Mouse (Mus musculus): ENCODE results near the gene Mfsd10. TPM values are rescaled to one million over a fixed set of nuclear protein-coding genes. Genes with fewer than 3 reads are reported as not detected.

Gene Mfsd10
- polyA plus RNA-seq, 1 experiment from 2014 or later: 103 TPM

DNA sequence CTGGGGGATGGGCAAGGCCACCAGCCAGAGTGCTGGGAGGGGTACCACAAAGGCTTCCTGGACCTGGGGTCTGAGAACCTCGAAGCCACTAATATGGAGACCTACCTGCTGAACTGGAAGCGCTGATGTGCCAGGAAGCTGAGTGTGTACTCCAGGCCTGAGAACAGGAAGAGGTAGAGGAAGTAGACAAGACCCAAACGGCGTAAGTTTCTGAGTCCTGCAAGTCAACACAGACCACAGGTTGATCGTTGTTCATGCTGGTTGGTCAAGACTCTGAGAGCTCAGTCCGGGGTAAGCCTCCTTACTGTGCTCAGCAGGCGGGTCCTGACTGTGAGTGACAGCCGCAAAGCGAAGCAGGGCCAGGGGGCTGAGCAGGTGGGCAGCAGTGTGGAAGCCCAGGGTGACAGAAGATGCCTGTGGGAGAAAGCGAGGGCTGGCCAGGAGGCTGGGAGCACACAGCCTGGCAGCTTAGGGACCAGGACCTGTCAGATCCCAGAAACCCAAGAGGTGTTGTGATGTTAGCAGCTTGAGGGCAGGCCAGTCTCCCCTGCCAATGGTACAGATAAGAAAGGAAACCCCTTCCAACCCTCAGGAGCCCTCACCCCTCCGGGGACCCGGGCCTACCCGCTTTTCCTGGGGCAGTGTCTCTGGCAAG, 2.1 kb downstream of the Mfsd10 start:
- peaks cover 17% of the 10 kb centered on the region; the same call in 1 of the 2 replicates for H3K36me3 ChIP-seq (ENCODE audit: control insufficient read depth, insufficient read depth, low read length)
- no peak overlapping the region for H3K4me3 ChIP-seq (ENCODE audit: low read depth, low read length)
- H3K27ac ChIP-seq (replicated peaks; ENCODE audit: low read depth, low read length): no peak overlapping the region
- no peak overlapping the region for H3K4me2 ChIP-seq (ENCODE audit: low read depth, severe bottlenecking)
- H3K27me3 ChIP-seq (ENCODE audit: control insufficient read depth, insufficient read depth, low read length): no peaks in the 10 kb centered on the region
- peaks cover 7% of the 10 kb centered on the region for H3K4me1 ChIP-seq (ENCODE audit: control insufficient read depth, insufficient read depth, low read length)
- ATAC-seq (ENCODE audit: insufficient number of reproducible peaks, low FRiP score, low TSS enrichment, low read depth): no peak
- H3K9me3 ChIP-seq (ENCODE audit: control insufficient read depth, low read length): no peaks in the 10 kb centered on the region
- 92% methylated on average over 13 of the region's 13 CpGs for WGBS
- H3K9ac ChIP-seq (ENCODE audit: low read length): no peak overlapping the region
- no peak for DNase-seq (ENCODE audit: low spot score)

DNA sequence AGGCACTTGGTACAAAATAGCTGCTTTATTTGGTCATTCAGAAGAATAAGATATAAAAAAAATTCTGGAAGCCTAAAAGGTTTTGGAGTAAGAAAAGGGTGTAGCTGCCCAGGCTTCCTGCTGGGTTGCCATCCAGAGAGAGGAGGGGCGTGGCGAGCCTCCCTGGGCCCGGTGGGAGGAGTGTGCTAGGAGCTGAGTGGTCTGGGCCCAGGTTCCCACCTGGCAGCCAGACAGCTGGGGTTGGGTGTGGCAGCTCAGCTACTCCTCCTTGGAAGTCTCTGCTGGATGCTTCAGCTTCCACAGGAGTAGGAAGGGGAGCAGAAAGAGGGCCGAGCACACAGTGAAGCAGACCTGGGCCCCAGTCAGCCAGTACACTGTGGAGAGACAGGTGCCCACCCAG, 3.4 kb downstream of the Mfsd10 start:
- ATAC-seq (ENCODE audit: insufficient number of reproducible peaks, low FRiP score, low TSS enrichment, low read depth): no peak
- 78% methylated on average over 4 of the region's 4 CpGs for WGBS

DNA sequence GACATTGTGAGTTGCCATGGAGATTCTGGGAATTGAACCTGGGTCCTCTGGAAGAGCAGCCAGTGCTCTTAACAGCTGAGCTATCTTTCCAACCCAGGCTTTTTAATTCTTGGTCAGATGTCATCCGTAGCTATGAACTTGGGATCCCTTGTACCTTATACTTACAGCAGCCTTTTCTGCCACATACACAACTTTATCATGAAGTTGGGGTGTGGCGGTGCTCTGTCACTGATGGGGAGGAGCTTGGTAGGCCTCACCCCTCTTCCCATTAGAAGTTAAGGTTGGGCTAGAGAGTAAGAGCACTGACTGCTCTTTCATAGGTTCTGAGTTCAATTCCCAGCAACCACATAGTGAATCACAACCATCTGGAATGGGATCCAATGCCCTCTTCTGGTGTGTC, 4.0 kb downstream of the Mfsd10 start:
- Histone ChIP-seq H3K9me3 (ENCODE audit: control insufficient read depth, low read length) (no peaks in the 10 kb centered on the region), H3K27ac (replicated peaks; ENCODE audit: low read depth, low read length) (no peak overlapping the region), H3K4me1 (ENCODE audit: control insufficient read depth, insufficient read depth, low read length) (peaks cover 7% of the 10 kb centered on the region), H3K4me2 (ENCODE audit: low read depth, severe bottlenecking) (no peak overlapping the region), H3K4me3 (ENCODE audit: low read depth, low read length) (no peak overlapping the region), H3K36me3 (ENCODE audit: control insufficient read depth, insufficient read depth, low read length) (peaks cover 23% of the 10 kb centered on the region), H3K9ac (ENCODE audit: low read length) (no peak overlapping the region), H3K27me3 (ENCODE audit: control insufficient read depth, insufficient read depth, low read length) (no peaks in the 10 kb centered on the region)
- WGBS: 90% methylated on average over 2 of the region's 2 CpGs
- DNase-seq (ENCODE audit: low spot score): no peak
- no peak for ATAC-seq (ENCODE audit: insufficient number of reproducible peaks, low FRiP score, low TSS enrichment, low read depth)

More for the DNA sequence above, 3.4 kb downstream of the Mfsd10 start:
- Histone ChIP-seq H3K4me2 (ENCODE audit: low read depth, severe bottlenecking) (no peak overlapping the region), H3K27ac (replicated peaks; ENCODE audit: low read depth, low read length) (no peak overlapping the region), H3K4me1 (ENCODE audit: control insufficient read depth, insufficient read depth, low read length) (peaks cover 7% of the 10 kb centered on the region), H3K4me3 (ENCODE audit: low read depth, low read length) (no peak overlapping the region), H3K9me3 (ENCODE audit: control insufficient read depth, low read length) (no peaks in the 10 kb centered on the region), H3K27me3 (ENCODE audit: control insufficient read depth, insufficient read depth, low read length) (no peaks in the 10 kb centered on the region), H3K9ac (ENCODE audit: low read length) (no peak overlapping the region), H3K36me3 (ENCODE audit: control insufficient read depth, insufficient read depth, low read length) (peaks cover 19% of the 10 kb centered on the region)
- no peak for DNase-seq (ENCODE audit: low spot score)

DNA sequence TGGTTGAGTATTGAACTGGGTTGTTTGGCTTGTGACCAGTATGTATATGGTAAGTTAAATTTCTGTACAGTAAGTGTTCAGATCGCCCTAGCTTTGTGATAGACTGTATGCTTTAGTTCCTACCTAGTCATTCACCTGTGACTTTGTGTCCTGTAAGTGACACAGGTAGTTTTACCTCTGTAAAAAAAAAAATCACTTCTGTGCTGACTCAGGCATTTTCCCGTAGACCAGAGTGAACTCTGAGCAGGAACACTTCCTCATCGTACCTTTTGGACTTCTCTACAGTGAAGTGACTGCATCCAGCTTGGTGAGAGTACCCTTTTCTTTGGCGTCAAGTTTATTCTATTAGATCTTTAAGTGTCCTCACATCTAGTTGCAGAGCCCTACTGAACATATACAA, 27.0 kb downstream of the Mfsd10 start:
- 90% methylated on average over 4 of the region's 4 CpGs for WGBS
- Histone ChIP-seq H3K4me3 (ENCODE audit: low read depth, low read length) (no peak overlapping the region), H3K27ac (replicated peaks; ENCODE audit: low read depth, low read length) (no peak overlapping the region), H3K4me1 (ENCODE audit: control insufficient read depth, insufficient read depth, low read length) (no peaks in the 10 kb centered on the region), H3K4me2 (ENCODE audit: low read depth, severe bottlenecking) (no peak overlapping the region), H3K9ac (ENCODE audit: low read length) (no peak overlapping the region), H3K36me3 (ENCODE audit: control insufficient read depth, insufficient read depth, low read length) (peaks cover 10% of the 10 kb centered on the region; the same call in 1 of the 2 replicates), H3K27me3 (ENCODE audit: control insufficient read depth, insufficient read depth, low read length) (no peaks in the 10 kb centered on the region), H3K9me3 (ENCODE audit: control insufficient read depth, low read length) (no peaks in the 10 kb centered on the region)
- DNase-seq (ENCODE audit: low spot score) (no peak), ATAC-seq (ENCODE audit: insufficient number of reproducible peaks, low FRiP score, low TSS enrichment, low read depth) (no peak)

DNA sequence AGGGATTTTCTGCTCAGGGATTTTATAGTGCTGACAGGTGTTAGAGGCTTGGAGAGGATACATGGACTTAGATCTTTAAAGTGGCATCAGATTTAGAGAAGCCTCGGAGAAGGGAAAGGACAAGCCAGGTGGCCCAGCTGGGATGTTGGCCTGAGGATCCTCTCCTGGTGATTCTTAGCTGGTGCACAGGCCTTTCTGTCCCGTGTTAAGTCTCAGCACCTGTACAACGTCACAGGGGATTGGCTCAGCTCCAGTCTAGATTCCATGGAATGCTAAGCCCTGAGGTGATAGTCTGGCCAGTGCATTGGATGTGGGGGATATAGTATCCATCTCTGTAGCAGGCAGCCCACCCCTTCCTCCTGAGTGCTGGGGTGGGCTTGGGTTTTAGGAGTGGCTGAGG, 28.8 kb downstream of the Mfsd10 start:
- 83% methylated on average over 3 of the region's 3 CpGs for WGBS

DNA sequence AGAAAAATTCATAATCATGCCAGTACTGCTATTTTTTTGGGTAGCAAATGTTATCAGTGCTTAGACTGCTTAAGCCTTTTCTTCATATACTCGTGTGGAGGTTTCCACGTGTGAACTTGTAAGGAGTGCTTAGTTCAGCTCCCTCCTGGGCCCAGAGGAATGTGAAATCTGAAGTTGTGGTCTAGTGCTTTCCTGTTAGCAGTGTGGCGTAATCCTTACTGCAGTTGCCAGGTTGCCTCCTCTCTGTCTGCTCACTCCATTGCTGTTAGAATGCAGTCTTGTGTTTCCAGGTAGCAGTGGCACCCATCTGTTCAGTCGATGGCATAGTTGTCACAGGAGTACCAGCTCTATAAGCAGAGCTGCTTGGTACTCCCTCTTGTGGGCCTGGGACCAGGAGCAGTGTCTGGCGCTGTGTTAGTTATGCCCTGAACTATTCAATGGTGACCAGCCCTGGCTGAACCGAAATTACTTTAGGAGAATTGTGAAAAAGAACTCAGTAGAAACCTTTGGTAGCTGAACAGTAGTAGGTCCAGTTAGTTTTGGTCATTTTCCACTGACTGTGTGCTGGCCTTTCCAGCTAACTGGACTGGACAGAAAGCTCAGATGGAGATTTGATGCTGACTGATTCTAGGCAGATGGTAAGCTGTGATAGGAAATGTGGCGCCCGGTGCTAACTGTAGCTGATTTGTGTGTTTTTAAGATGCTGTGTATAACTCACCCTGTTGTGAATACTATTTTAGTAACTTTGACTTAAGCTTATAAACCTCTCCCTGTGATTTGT, 29.7 kb downstream of the Mfsd10 start:
- Histone ChIP-seq H3K4me1 (ENCODE audit: control insufficient read depth, insufficient read depth, low read length) (no peaks in the 10 kb centered on the region), H3K27ac (replicated peaks; ENCODE audit: low read depth, low read length) (no peak overlapping the region), H3K27me3 (ENCODE audit: control insufficient read depth, insufficient read depth, low read length) (no peaks in the 10 kb centered on the region), H3K9me3 (ENCODE audit: control insufficient read depth, low read length) (no peaks in the 10 kb centered on the region), H3K4me2 (ENCODE audit: low read depth, severe bottlenecking) (no peak overlapping the region), H3K4me3 (ENCODE audit: low read depth, low read length) (no peak overlapping the region), H3K36me3 (ENCODE audit: control insufficient read depth, insufficient read depth, low read length) (peaks cover 2% of the 10 kb centered on the region; the same call in 1 of the 2 replicates), H3K9ac (ENCODE audit: low read length) (no peak overlapping the region)
- WGBS: 83% methylated on average over 8 of the region's 8 CpGs
- no peak for DNase-seq (ENCODE audit: low spot score)
- no peak for ATAC-seq (ENCODE audit: insufficient number of reproducible peaks, low FRiP score, low TSS enrichment, low read depth)

More for the DNA sequence above, 28.8 kb downstream of the Mfsd10 start:
- Histone ChIP-seq H3K4me2 (ENCODE audit: low read depth, severe bottlenecking) (no peak overlapping the region), H3K27ac (replicated peaks; ENCODE audit: low read depth, low read length) (no peak overlapping the region), H3K9ac (ENCODE audit: low read length) (no peak overlapping the region), H3K4me3 (ENCODE audit: low read depth, low read length) (no peak overlapping the region), H3K9me3 (ENCODE audit: control insufficient read depth, low read length) (no peaks in the 10 kb centered on the region), H3K27me3 (ENCODE audit: control insufficient read depth, insufficient read depth, low read length) (no peaks in the 10 kb centered on the region), H3K36me3 (ENCODE audit: control insufficient read depth, insufficient read depth, low read length) (peaks cover 2% of the 10 kb centered on the region; the same call in 1 of the 2 replicates), H3K4me1 (ENCODE audit: control insufficient read depth, insufficient read depth, low read length) (no peaks in the 10 kb centered on the region)
- no peak for DNase-seq (ENCODE audit: low spot score)
- no peak for ATAC-seq (ENCODE audit: insufficient number of reproducible peaks, low FRiP score, low TSS enrichment, low read depth)

DNA sequence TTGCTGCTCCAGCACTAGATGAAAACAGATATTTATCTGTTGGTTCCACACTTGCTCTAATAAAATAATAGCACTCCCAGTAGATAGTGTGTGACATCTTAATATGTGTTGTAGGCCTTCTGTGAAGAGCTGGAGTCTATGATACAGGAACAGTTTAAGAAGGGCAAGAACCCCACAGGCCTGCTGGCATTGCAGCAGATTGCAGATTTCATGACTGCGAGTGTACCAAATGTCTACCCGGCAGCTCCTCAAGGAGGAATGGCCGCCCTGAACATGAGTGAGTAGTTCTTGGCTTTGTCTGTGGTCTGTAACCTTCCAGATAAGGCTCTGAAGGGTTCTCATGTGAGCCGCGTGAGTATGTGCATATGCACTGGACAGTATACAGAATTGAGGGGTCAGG, 32.4 kb downstream of the Mfsd10 start:
- Histone ChIP-seq H3K27ac (replicated peaks; ENCODE audit: low read depth, low read length) (no peak overlapping the region), H3K4me1 (ENCODE audit: control insufficient read depth, insufficient read depth, low read length) (no peaks in the 10 kb centered on the region), H3K9me3 (ENCODE audit: control insufficient read depth, low read length) (no peaks in the 10 kb centered on the region), H3K4me3 (ENCODE audit: low read depth, low read length) (no peak overlapping the region), H3K36me3 (ENCODE audit: control insufficient read depth, insufficient read depth, low read length) (peaks cover 2% of the 10 kb centered on the region; the same call in 1 of the 2 replicates), H3K9ac (ENCODE audit: low read length) (no peak overlapping the region), H3K4me2 (ENCODE audit: low read depth, severe bottlenecking) (no peak overlapping the region), H3K27me3 (ENCODE audit: control insufficient read depth, insufficient read depth, low read length) (no peaks in the 10 kb centered on the region)
- WGBS: 95% methylated on average over 5 of the region's 5 CpGs
- no peak for DNase-seq (ENCODE audit: low spot score)
- ATAC-seq (ENCODE audit: insufficient number of reproducible peaks, low FRiP score, low TSS enrichment, low read depth): no peak

DNA sequence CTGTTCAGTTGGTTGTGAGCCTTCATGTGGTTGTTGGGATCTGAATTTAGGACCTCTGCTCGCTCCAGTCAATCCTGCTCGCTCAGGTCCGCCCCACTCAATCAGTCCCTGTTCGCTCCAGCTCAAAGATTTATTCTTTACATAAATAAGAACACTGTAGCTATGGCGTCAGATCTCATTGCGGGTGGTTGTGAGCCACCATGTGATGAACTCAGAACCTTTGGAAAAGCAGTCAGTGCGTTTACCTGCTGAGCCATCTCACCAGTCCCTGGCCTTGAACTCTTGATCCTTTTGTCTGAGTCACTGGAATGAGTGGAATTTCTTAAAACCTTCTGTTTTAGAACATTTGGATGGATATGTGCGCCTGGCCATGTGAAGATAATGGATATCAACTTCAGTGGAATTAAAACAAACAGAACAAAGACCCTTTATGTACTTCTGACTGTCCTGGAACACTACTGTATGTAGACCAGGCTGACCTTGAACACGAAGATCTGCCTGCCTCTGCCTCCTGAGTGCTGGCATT, 43.7 kb downstream of the Mfsd10 start:
- WGBS: 97% methylated on average over 9 of the region's 9 CpGs
- H3K4me1 ChIP-seq (ENCODE audit: control insufficient read depth, insufficient read depth, low read length): peaks cover 3% of the 10 kb centered on the region; the same call in 1 of the 2 replicates
- no peak for ATAC-seq (ENCODE audit: insufficient number of reproducible peaks, low FRiP score, low TSS enrichment, low read depth)

More for the DNA sequence above, 43.7 kb downstream of the Mfsd10 start:
- no peaks in the 10 kb centered on the region for H3K27me3 ChIP-seq (ENCODE audit: control insufficient read depth, insufficient read depth, low read length)
- H3K36me3 ChIP-seq (ENCODE audit: control insufficient read depth, insufficient read depth, low read length): peaks cover 5% of the 10 kb centered on the region; the same call in 1 of the 2 replicates
- H3K27ac ChIP-seq (replicated peaks; ENCODE audit: low read depth, low read length): no peak overlapping the region
- no peaks in the 10 kb centered on the region for H3K9me3 ChIP-seq (ENCODE audit: control insufficient read depth, low read length)
- no peak overlapping the region for H3K9ac ChIP-seq (ENCODE audit: low read length)
- H3K4me2 ChIP-seq (ENCODE audit: low read depth, severe bottlenecking): no peak overlapping the region
- H3K4me3 ChIP-seq (ENCODE audit: low read depth, low read length): no peak overlapping the region
- DNase-seq (ENCODE audit: low spot score): no peak

Measured in limb, embryonic 11.5 days (tissue).